Mouse (Mus musculus) testis, adult 2 months (tissue): Measurements from ENCODE around the gene Cfap45.

Experiments
- CTCF ChIP-seq: fragments of 200-500 bp; IDR thresholded peaks from 2 replicates; pipeline ENCODE4 v1.5.1; 2012; ENCODE audit warnings: low read depth, mild to moderate bottlenecking, inconsistent platforms, low read length, moderate library complexity; ENCODE audit not compliant: control insufficient read depth, insufficient read depth, insufficient replicate concordance
- POLR2A ChIP-seq: fragments of 200-500 bp; IDR thresholded peaks from 2 replicates; pipeline ENCODE4 v1.6.1; 2012; ENCODE audit warnings: low read depth, mild to moderate bottlenecking, inconsistent platforms, low read length, moderate library complexity; ENCODE audit not compliant: control insufficient read depth

DNA sequence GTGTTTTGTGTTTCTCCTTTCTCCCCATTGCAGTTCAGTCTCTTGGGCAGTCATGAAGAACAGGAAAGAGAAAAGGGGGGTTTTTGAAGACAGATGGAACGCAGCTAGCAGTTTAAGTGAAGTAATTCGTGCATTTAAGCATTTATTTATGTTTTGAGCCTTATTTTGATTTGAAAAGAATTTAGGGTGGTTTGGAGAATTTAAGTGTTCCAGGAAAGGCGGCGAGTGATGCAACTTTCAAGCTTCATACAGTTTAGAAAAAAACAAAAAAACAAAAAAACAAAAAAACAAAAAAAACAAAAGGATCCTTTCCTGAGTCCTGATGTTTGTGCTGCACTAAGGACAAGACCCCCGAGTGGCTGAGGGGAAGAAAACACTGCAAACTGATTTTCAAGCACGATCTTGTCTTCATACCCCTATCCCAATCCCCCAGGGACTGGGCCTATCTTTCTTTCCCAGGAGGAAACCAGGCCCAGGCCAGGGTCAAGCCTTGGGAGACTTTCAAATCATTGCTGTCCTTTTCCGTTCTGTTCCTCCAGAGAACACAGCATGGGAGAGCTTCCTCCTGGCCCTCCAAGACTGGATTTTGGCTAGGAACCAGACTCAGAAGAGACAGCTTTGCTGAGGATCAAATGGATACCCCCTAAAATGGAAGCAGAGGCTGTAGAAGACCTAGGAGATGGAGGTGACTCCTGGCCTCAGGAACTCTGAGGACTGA lies 5.9 kb upstream of the Cfap45 start:
- TF ChIP-seq CTCF: no peak
- TF ChIP-seq POLR2A: no peak
